Mouse (Mus musculus): Measurements from ENCODE around the gene Hoxd3.

DNA sequence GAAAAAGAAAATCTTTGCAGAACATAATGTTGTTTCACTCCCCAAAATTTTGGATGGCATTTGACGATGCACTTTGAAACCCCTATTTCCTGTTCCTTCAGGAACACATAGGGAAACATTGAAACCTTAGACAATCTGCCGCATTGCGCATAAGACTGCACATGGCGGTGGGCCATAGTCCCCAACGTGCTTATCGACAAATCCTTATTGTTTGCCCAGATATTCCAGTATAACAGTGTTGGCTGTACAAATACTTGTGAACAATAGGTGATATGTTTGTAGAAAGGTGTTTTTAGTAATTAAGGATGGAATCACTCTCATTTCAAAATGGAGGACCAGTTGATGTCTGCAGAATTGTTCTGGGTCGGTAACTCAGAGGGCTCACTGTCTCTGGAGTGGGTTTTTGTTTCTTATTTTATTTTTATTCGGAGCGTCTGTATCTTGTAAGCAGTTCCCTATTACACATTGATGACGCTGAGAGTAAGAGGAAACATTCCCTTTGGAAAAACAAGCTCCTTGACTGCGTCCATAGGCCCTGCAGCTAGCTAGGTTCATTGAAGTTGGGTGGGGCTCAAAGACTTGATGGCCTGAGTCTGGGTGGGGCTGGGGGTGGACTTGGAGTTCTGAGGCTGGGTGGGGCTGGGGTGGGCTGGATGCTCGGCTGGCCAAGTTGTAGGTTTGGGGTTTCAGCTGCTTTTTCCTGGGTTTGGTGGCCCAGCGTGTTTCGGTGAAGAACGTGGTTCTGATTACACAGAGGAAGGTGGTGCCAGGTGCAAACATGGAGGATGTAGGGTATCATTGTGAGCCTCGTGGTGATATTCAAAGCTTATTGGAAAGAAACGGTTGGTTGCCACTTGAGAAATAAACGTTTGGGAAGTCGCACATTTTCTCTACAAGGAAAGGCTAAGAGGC lies 1.8 kb downstream of the Hoxd3 start:
- no peak for TF ChIP-seq GATA1 (IDR thresholded peaks at IDR 0.05; ENCODE audit: low read length)
- no peak for TF ChIP-seq TAL1 (IDR thresholded peaks at IDR 0.05; ENCODE audit: low read length)

All from erythroblast, embryonic 14.5 days (primary cell).